Mouse (Mus musculus) embryonic facial prominence, embryonic 15.5 days (tissue): ENCODE results near the gene Itga9. TPM values are rescaled to one million over a fixed set of nuclear protein-coding genes. Genes with fewer than 3 reads are reported as not detected.

Experiments used
- ATAC-seq: fragments of 200-750 bp; cut with Nextera tagmentation; 2 replicates; pipeline ENCODE4 v1.8.0; 2017; ENCODE audit warnings: low read depth, moderate TSS enrichment; ENCODE audit not compliant: insufficient number of reproducible peaks, low FRiP score, low TSS enrichment
- H3K27ac ChIP-seq: fragments of 300-500 bp; sonication (generic); replicated peaks from 2 replicates; pipeline ENCODE4 v1.5.1; 2015; ENCODE audit warnings: mild to moderate bottlenecking, inconsistent platforms
- H3K27me3 ChIP-seq: fragments of 300-500 bp; sonication (generic); 2 replicates; pipeline ENCODE4 v1.6.1; 2015; ENCODE audit warnings: inconsistent platforms
- H3K36me3 ChIP-seq: fragments of 300-500 bp; sonication (generic); 2 replicates; pipeline ENCODE4 v1.6.1; 2015; ENCODE audit warnings: mild to moderate bottlenecking, inconsistent platforms
- H3K4me1 ChIP-seq: fragments of 300-500 bp; sonication (generic); 2 replicates; pipeline ENCODE4 v1.6.1; 2015; ENCODE audit warnings: inconsistent platforms
- H3K4me2 ChIP-seq: fragments of 300-500 bp; sonication (generic); replicated peaks from 2 replicates; pipeline ENCODE4 v1.6.1; 2015; ENCODE audit warnings: mild to moderate bottlenecking, inconsistent platforms
- H3K4me3 ChIP-seq: fragments of 300-500 bp; sonication (generic); replicated peaks from 2 replicates; pipeline ENCODE4 v1.5.1; 2015; ENCODE audit warnings: mild to moderate bottlenecking, inconsistent platforms
- H3K9ac ChIP-seq: fragments of 300-500 bp; sonication (generic); 2 replicates; pipeline ENCODE4 v1.6.1; 2015; ENCODE audit warnings: inconsistent platforms
- H3K9me3 ChIP-seq: fragments of 300-500 bp; sonication (generic); replicated peaks from 2 replicates; pipeline ENCODE4 v1.6.1; 2016; ENCODE audit warnings: inconsistent platforms
- WGBS: fragments of 180-500 bp; shearing (Covaris S2); methylation state at CpG from one replicate; pipeline ENCODE4 v1.1.7; 2015; 5-methylcytosine and 5-hydroxymethylcytosine counted together
- polyA plus RNA-seq: library from polyadenylated mRNA; unstranded; fragments of >200 nt; fragmentation: Nextera tagmentation; extraction: Ambion mirVana; gene quantifications from 2 replicates; pipeline ENCODE4 v1.2.1, GENCODE M21; 2015

Gene Itga9
- polyA plus RNA-seq, 1 experiment from 2014 or later: 14.7 TPM

- 20% methylated on average over 4 of the region's 4 CpGs for WGBS
- no peak overlapping the region for H3K4me2 ChIP-seq
- no peak overlapping the region for H3K4me3 ChIP-seq
Measured at GRCm38 (mm10) chr9:118795304-118795703, 188.8 kb downstream of the Itga9 start.

GRCm38 (mm10) chr9:118799105-118799504 is 192.6 kb downstream of the Itga9 start:
- whole genome bisulfite sequencing: 56% methylated on average over 7 of the region's 7 CpGs
- H3K9me3 ChIP-seq: no peaks in the 10 kb centered on the region

More at GRCm38 (mm10) chr9:118795304-118795703, 188.8 kb downstream of the Itga9 start:
- no peaks in the 10 kb centered on the region for H3K9me3 ChIP-seq
- ATAC-seq: no peak
- no peaks in the 10 kb centered on the region for H3K27me3 ChIP-seq
- H3K27ac ChIP-seq: peak overlapping the region; percentile 53; the same call in 1 of the 2 replicates
- no peaks in the 10 kb centered on the region for H3K36me3 ChIP-seq
- H3K4me1 ChIP-seq: peaks cover 16% of the 10 kb centered on the region
- H3K9ac ChIP-seq: no peak overlapping the region

GRCm38 (mm10) chr9:118801176-118801909 is 194.9 kb downstream of the Itga9 start:
- Histone ChIP-seq H3K9me3 (no peaks in the 10 kb centered on the region), H3K27ac (peak overlapping the region; percentile 72), H3K4me2 (no peak overlapping the region), H3K9ac (no peak overlapping the region), H3K36me3 (no peaks in the 10 kb centered on the region), H3K27me3 (no peaks in the 10 kb centered on the region), H3K4me3 (no peak overlapping the region), H3K4me1 (peaks cover 19% of the 10 kb centered on the region)
- WGBS: 43% methylated on average over 15 of the region's 15 CpGs
- no peak for ATAC-seq

More at GRCm38 (mm10) chr9:118799105-118799504, 192.6 kb downstream of the Itga9 start:
- no peak overlapping the region for H3K27ac ChIP-seq
- H3K4me1 ChIP-seq: peaks cover 34% of the 10 kb centered on the region
- H3K4me3 ChIP-seq: no peak overlapping the region
- no peaks in the 10 kb centered on the region for H3K27me3 ChIP-seq
- H3K9ac ChIP-seq: no peak overlapping the region
- H3K4me2 ChIP-seq: no peak overlapping the region
- no peak for ATAC-seq
- no peaks in the 10 kb centered on the region for H3K36me3 ChIP-seq

- peak overlapping the region; percentile 69 for H3K27ac ChIP-seq
Measured at GRCm38 (mm10) chr9:118801910-118802287, 195.4 kb downstream of the Itga9 start.

GRCm38 (mm10) chr9:118802380-118802779 is 195.9 kb downstream of the Itga9 start:
- ATAC-seq: 0 out of 2 replicates have a peak, but pooled peaks have one; percentile 19
- Histone ChIP-seq H3K27me3 (no peaks in the 10 kb centered on the region), H3K4me2 (no peak overlapping the region), H3K9ac (no peak overlapping the region), H3K27ac (peak overlapping the region; percentile 69), H3K4me1 (peaks cover 19% of the 10 kb centered on the region), H3K9me3 (no peaks in the 10 kb centered on the region), H3K36me3 (no peaks in the 10 kb centered on the region), H3K4me3 (no peak overlapping the region)
- whole genome bisulfite sequencing: 80% methylated on average over 11 of the region's 11 CpGs

More at GRCm38 (mm10) chr9:118801910-118802287, 195.4 kb downstream of the Itga9 start:
- Histone ChIP-seq H3K27me3 (no peaks in the 10 kb centered on the region), H3K4me3 (no peak overlapping the region), H3K9ac (no peak overlapping the region), H3K4me1 (peaks cover 19% of the 10 kb centered on the region), H3K9me3 (no peaks in the 10 kb centered on the region), H3K4me2 (no peak overlapping the region), H3K36me3 (no peaks in the 10 kb centered on the region)
- 54% methylated on average over 8 of the region's 8 CpGs for WGBS
- no peak for ATAC-seq

GRCm38 (mm10) chr9:118805740-118806139 is 199.2 kb downstream of the Itga9 start:
- H3K27me3 ChIP-seq: no peaks in the 10 kb centered on the region
- no peak overlapping the region for H3K4me3 ChIP-seq
- H3K36me3 ChIP-seq: no peaks in the 10 kb centered on the region
- no peak for ATAC-seq
- H3K9ac ChIP-seq: no peak overlapping the region
- H3K4me1 ChIP-seq: peaks cover 17% of the 10 kb centered on the region
- H3K9me3 ChIP-seq: no peaks in the 10 kb centered on the region
- WGBS: 85% methylated on average over 6 of the region's 6 CpGs
- no peak overlapping the region for H3K27ac ChIP-seq
- no peak overlapping the region for H3K4me2 ChIP-seq

GRCm38 (mm10) chr9:118807669-118808068 is 201.2 kb downstream of the Itga9 start:
- Histone ChIP-seq H3K9ac (no peak overlapping the region), H3K27ac (no peak overlapping the region), H3K27me3 (no peaks in the 10 kb centered on the region), H3K4me1 (no peaks in the 10 kb centered on the region), H3K36me3 (no peaks in the 10 kb centered on the region), H3K4me3 (no peak overlapping the region), H3K4me2 (no peak overlapping the region), H3K9me3 (no peaks in the 10 kb centered on the region)
- ATAC-seq: no peak
- 86% methylated on average over 3 of the region's 3 CpGs for WGBS

GRCm38 (mm10) chr9:118812221-118812620 is 205.7 kb downstream of the Itga9 start:
- H3K9me3 ChIP-seq: no peaks in the 10 kb centered on the region
- H3K4me2 ChIP-seq: no peak overlapping the region
- no peak for ATAC-seq
- H3K27me3 ChIP-seq: no peaks in the 10 kb centered on the region
- H3K4me1 ChIP-seq: peaks cover 6% of the 10 kb centered on the region
- no peak overlapping the region for H3K4me3 ChIP-seq
- no peaks in the 10 kb centered on the region for H3K36me3 ChIP-seq
- no peak overlapping the region for H3K27ac ChIP-seq
- 67% methylated on average over 7 of the region's 7 CpGs for WGBS
- H3K9ac ChIP-seq: no peak overlapping the region

GRCm38 (mm10) chr9:118813492-118813891 is 207.0 kb downstream of the Itga9 start:
- Histone ChIP-seq H3K4me3 (no peak overlapping the region), H3K9ac (no peak overlapping the region), H3K27ac (no peak overlapping the region), H3K27me3 (no peaks in the 10 kb centered on the region), H3K36me3 (no peaks in the 10 kb centered on the region), H3K4me1 (peaks cover 18% of the 10 kb centered on the region), H3K9me3 (no peaks in the 10 kb centered on the region), H3K4me2 (no peak overlapping the region)
- no peak for ATAC-seq
- 85% methylated on average over 5 of the region's 5 CpGs for WGBS

GRCm38 (mm10) chr9:118814056-118814455 is 207.6 kb downstream of the Itga9 start:
- Histone ChIP-seq H3K4me1 (peaks cover 22% of the 10 kb centered on the region), H3K36me3 (no peaks in the 10 kb centered on the region), H3K9ac (no peak overlapping the region), H3K4me3 (no peak overlapping the region), H3K4me2 (no peak overlapping the region), H3K27me3 (no peaks in the 10 kb centered on the region), H3K9me3 (no peaks in the 10 kb centered on the region), H3K27ac (no peak overlapping the region)
- ATAC-seq: no peak
- 80% methylated on average over 16 of the region's 16 CpGs for WGBS

GRCm38 (mm10) chr9:118814461-118814860 is 208.0 kb downstream of the Itga9 start:
- 66% methylated on average over 8 of the region's 8 CpGs for WGBS

GRCm38 (mm10) chr9:118815543-118815942 is 209.1 kb downstream of the Itga9 start:
- no peak for ATAC-seq
- 0 out of 2 replicates have a peak overlapping the region, but pooled peaks have one; percentile 28 for H3K27ac ChIP-seq
- peaks cover 22% of the 10 kb centered on the region for H3K4me1 ChIP-seq
- no peak overlapping the region for H3K9ac ChIP-seq
- WGBS: 98% methylated on average over 8 of the region's 8 CpGs
- no peaks in the 10 kb centered on the region for H3K27me3 ChIP-seq
- H3K9me3 ChIP-seq: no peaks in the 10 kb centered on the region
- no peak overlapping the region for H3K4me3 ChIP-seq
- H3K36me3 ChIP-seq: no peaks in the 10 kb centered on the region
- no peak overlapping the region for H3K4me2 ChIP-seq

More at GRCm38 (mm10) chr9:118814461-118814860, 208.0 kb downstream of the Itga9 start:
- H3K27ac ChIP-seq: no peak overlapping the region
- H3K27me3 ChIP-seq: no peaks in the 10 kb centered on the region
- H3K9ac ChIP-seq: no peak overlapping the region
- H3K36me3 ChIP-seq: no peaks in the 10 kb centered on the region
- peaks cover 22% of the 10 kb centered on the region for H3K4me1 ChIP-seq
- no peak for ATAC-seq
- no peak overlapping the region for H3K4me3 ChIP-seq
- H3K9me3 ChIP-seq: no peaks in the 10 kb centered on the region
- no peak overlapping the region for H3K4me2 ChIP-seq
